Mouse (Mus musculus) stomach, embryonic 14.5 days (tissue): ENCODE data around the gene Syt16. TPM values are rescaled to one million over a fixed set of nuclear protein-coding genes. Genes with fewer than 3 reads are reported as not detected.

Experiments used
- ATAC-seq: fragments of 200-750 bp; cut with Nextera tagmentation; 2 replicates; pipeline ENCODE4 v1.8.0; 2017; ENCODE audit warnings: low read depth, moderate TSS enrichment; ENCODE audit not compliant: insufficient number of reproducible peaks, insufficient read depth, low FRiP score
- H3K27ac ChIP-seq: fragments of 300-500 bp; sonication (generic); 2 replicates; pipeline ENCODE4 v1.5.1; 2014; ENCODE audit warnings: mild to moderate bottlenecking, low read length, moderate library complexity, mixed read lengths
- H3K27me3 ChIP-seq: fragments of 300-500 bp; sonication (generic); 2 replicates; pipeline ENCODE4 v1.6.1; 2014; ENCODE audit warnings: low read length, control low read depth, mixed read lengths; ENCODE audit not compliant: control insufficient read depth, insufficient read depth
- H3K36me3 ChIP-seq: fragments of 300-500 bp; sonication (generic); 2 replicates; pipeline ENCODE4 v1.6.1; 2014; ENCODE audit warnings: mild to moderate bottlenecking, control low read depth, low read length, moderate library complexity, mixed read lengths; ENCODE audit not compliant: control insufficient read depth, insufficient read depth
- H3K4me1 ChIP-seq: fragments of 300-500 bp; sonication (generic); 2 replicates; pipeline ENCODE4 v1.6.1; 2014; ENCODE audit warnings: low read length, control low read depth, mixed read lengths; ENCODE audit not compliant: control insufficient read depth, insufficient read depth
- H3K4me2 ChIP-seq: fragments of 300-500 bp; sonication (generic); replicated peaks from 2 replicates; pipeline ENCODE4 v1.6.1; 2014; ENCODE audit warnings: low read depth, low read length, control low read depth
- H3K4me3 ChIP-seq: fragments of 300-500 bp; sonication (generic); 2 replicates; pipeline ENCODE4 v1.5.1; 2014; ENCODE audit warnings: low read depth, low read length, control low read depth
- H3K9ac ChIP-seq: fragments of 300-500 bp; sonication (generic); replicated peaks from 2 replicates; pipeline ENCODE4 v1.6.1; 2014; ENCODE audit warnings: low read depth, mild to moderate bottlenecking, control low read depth, low read length, moderate library complexity, mixed read lengths
- H3K9me3 ChIP-seq: fragments of 300-500 bp; sonication (generic); 2 replicates; pipeline ENCODE4 v1.6.1; 2016; ENCODE audit warnings: low read depth, low read length, control low read depth; ENCODE audit not compliant: control insufficient read depth
- WGBS: fragments of 180-500 bp; shearing (Covaris S2); extraction: QIAGEN DNeasy Blood & Tissue Kit; methylation state at CpG from one replicate; pipeline ENCODE4 v1.1.7; 2014; 5-methylcytosine and 5-hydroxymethylcytosine counted together
- polyA plus RNA-seq: library from polyadenylated mRNA; unstranded; fragments of >200 nt; fragmentation: Nextera tagmentation; extraction: Ambion mirVana; gene quantifications from 2 replicates; pipeline ENCODE4 v1.2.1, GENCODE M21; 2014

The Syt16 gene
- polyA plus RNA-seq, 1 experiment from 2014 or later: 2.3 TPM

DNA sequence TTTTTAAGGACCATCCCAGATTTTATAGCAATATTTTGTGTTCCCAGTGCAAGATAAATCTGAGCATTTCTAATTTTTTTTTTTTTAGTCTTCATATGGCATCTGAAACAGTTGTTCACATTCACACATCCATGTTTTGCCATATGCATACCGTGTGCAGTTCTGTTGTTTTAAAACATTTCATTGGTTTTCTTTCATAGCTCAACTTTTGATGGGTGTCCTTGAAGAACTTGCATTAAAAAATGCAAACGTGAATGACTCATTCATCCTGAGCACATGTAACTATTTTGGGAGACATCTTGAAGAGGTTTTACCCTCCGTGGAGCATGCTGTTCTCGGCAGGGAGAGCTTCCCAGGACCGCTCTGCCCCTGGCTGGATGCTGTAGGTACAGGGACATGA is 279.8 kb downstream of the Syt16 start:
- no peaks in the 10 kb centered on the region for H3K27me3 ChIP-seq
- 80% methylated on average over 5 of the region's 5 CpGs for WGBS

DNA sequence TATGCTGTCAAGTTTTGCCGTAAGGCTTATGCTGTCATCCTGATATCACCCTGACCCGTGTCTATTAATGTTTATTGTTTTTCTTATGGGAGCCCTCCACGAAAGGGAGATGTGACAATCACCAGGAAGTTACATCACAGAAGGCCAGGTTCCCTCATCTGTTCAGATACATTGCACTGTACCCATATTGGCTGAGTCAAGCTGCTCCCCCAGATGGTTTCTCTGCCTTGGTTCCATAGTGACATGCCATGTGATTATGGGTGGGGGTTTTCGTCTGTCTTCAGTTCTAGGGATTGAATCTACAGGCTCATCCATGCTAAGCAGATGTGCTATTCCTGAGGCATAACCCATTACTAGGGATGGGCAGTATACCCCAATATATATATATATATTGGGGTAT is 283.9 kb downstream of the Syt16 start:
- no peaks in the 10 kb centered on the region for H3K36me3 ChIP-seq
- ATAC-seq: no peak
- H3K4me1 ChIP-seq: peaks cover 6% of the 10 kb centered on the region; the same call in 1 of the 2 replicates
- H3K9me3 ChIP-seq: no peaks in the 10 kb centered on the region
- H3K9ac ChIP-seq: no peak overlapping the region
- H3K4me2 ChIP-seq: no peak overlapping the region
- H3K27me3 ChIP-seq: peaks cover 11% of the 10 kb centered on the region; the same call in 1 of the 2 replicates
- H3K27ac ChIP-seq: no peak overlapping the region
- WGBS: 77% methylated on average over 4 of the region's 4 CpGs
- no peak overlapping the region for H3K4me3 ChIP-seq

More for the DNA sequence above, 279.8 kb downstream of the Syt16 start:
- Histone ChIP-seq H3K4me1 (no peaks in the 10 kb centered on the region), H3K27ac (no peak overlapping the region), H3K9ac (no peak overlapping the region), H3K9me3 (no peaks in the 10 kb centered on the region), H3K4me2 (no peak overlapping the region), H3K36me3 (no peaks in the 10 kb centered on the region), H3K4me3 (no peak overlapping the region)
- no peak for ATAC-seq

DNA sequence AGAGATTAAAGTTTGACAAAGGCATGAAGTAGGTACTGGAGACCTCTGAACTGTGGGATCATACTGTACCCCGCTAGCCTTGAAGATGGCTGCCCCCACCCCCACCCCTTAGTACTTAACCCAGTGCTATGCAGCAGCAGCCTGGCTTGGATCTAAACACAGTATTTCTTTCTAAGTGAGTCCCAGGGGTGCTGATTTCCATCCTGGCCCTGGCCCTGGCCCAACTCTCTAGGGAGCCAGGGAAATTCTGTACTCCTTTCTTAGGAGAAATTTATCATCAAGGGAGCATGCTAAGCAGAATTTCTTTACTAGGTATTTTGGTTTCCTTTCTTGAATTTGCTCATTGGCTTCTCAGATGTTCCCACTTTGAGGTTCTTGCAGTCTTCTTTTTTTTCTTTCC is 285.4 kb downstream of the Syt16 start:
- no peak overlapping the region for H3K27ac ChIP-seq
- peaks cover 11% of the 10 kb centered on the region; the same call in 1 of the 2 replicates for H3K27me3 ChIP-seq
- no peaks in the 10 kb centered on the region for H3K9me3 ChIP-seq
- no peak overlapping the region for H3K9ac ChIP-seq
- H3K36me3 ChIP-seq: no peaks in the 10 kb centered on the region
- 67% methylated on average over 1 of the region's 1 CpGs for WGBS
- H3K4me3 ChIP-seq: no peak overlapping the region
- no peak for ATAC-seq
- H3K4me2 ChIP-seq: no peak overlapping the region
- peaks cover 6% of the 10 kb centered on the region; the same call in 1 of the 2 replicates for H3K4me1 ChIP-seq

DNA sequence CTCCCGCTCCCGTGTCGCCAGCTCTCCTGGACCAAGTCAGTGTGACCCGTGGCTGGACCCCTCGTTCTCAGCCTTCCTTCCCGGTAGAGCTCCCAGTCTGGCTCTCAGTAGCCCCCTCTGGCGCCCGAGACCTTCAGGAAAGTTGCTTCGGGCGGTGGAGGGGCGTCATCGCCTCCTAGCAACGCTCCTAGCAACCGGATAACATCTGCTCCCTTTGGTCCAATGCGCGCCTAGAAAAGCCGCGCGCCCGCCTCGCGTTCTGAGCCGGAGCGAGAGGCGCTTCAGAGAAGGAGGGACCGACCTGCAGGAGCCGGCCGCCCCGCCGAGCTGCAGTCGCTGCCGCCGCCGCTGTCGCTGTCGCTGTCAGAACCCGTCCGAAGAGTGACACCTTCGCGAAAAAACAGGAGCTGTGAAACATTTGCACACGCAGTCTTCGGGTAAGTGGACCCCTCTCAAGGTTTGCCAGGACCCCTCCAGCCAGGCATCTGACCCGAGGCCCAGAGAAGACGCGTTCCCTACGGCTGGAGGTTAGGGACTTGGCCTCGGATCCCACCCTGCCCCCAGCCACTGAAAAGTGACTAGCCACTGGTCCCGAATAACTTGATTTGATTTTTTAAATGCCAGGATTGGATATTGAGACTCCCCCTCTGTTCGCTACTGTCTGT is 286.7 kb downstream of the Syt16 start:
- under 1% methylated on average over 49 of the region's 49 CpGs for WGBS
- Histone ChIP-seq H3K9ac (no peak overlapping the region), H3K9me3 (no peaks in the 10 kb centered on the region), H3K4me2 (peak overlapping the region; percentile 74), H3K4me1 (peaks cover 6% of the 10 kb centered on the region; the same call in 1 of the 2 replicates), H3K36me3 (no peaks in the 10 kb centered on the region), H3K27ac (no peak overlapping the region), H3K27me3 (peaks cover 11% of the 10 kb centered on the region; the same call in 1 of the 2 replicates), H3K4me3 (peak overlapping the region; percentile 32)
- peak; percentile 95 for ATAC-seq

DNA sequence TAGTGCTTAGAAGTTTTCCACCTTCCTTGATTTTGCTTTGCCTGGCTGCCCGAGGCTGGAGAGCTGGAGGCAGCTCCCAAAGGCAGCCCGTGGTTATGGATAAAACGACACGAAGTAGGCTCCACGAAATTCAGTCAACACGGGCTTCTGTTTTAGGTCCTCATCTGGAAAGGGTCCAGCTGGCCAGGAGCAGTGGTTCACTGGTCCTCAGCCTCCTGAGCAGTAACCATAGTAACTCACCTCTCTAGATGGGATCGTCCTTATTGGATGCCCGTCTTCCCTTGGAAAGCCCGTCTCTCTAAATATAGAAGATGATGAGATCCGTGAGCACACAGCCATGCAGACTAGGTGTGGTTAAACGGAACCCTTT is 287.2 kb downstream of the Syt16 start:
- H3K4me2 ChIP-seq: peak overlapping the region; percentile 74
- no peak for ATAC-seq
- H3K4me3 ChIP-seq: peak overlapping the region; percentile 32
- H3K4me1 ChIP-seq: peaks cover 6% of the 10 kb centered on the region; the same call in 1 of the 2 replicates
- H3K27me3 ChIP-seq: peaks cover 11% of the 10 kb centered on the region; the same call in 1 of the 2 replicates
- no peak overlapping the region for H3K9ac ChIP-seq
- H3K27ac ChIP-seq: no peak overlapping the region
- no peaks in the 10 kb centered on the region for H3K36me3 ChIP-seq
- H3K9me3 ChIP-seq: no peaks in the 10 kb centered on the region
- 6% methylated on average over 11 of the region's 11 CpGs for whole genome bisulfite sequencing

DNA sequence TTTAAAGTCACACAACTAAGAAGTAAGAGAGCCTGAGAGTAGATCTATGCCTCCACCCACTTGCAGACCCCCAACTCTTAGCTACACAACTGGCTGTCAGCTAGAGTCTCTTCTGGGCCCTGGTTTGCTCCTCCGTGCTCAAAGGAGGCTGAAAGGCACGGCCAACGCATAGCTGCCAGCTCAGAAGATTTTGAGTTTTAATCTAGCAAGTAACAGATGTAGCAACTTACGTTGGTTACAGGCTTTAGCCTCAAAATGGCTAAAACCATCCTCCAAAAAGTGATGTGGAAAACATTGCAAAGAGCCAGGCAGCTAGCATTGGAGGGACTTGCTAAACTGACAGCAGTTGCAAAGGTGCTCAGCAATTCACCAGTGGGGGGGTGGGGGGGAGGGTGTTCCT is 293.5 kb downstream of the Syt16 start:
- no peak overlapping the region for H3K4me2 ChIP-seq
- H3K4me3 ChIP-seq: no peak overlapping the region
- no peak overlapping the region for H3K27ac ChIP-seq
- H3K27me3 ChIP-seq: 0 out of 2 replicates have a peak, but pooled peaks cover 1% of the 10 kb centered on the region
- 75% methylated on average over 4 of the region's 4 CpGs for WGBS
- H3K36me3 ChIP-seq: no peaks in the 10 kb centered on the region
- no peak for ATAC-seq
- no peaks in the 10 kb centered on the region for H3K4me1 ChIP-seq
- H3K9me3 ChIP-seq: no peaks in the 10 kb centered on the region
- no peak overlapping the region for H3K9ac ChIP-seq

DNA sequence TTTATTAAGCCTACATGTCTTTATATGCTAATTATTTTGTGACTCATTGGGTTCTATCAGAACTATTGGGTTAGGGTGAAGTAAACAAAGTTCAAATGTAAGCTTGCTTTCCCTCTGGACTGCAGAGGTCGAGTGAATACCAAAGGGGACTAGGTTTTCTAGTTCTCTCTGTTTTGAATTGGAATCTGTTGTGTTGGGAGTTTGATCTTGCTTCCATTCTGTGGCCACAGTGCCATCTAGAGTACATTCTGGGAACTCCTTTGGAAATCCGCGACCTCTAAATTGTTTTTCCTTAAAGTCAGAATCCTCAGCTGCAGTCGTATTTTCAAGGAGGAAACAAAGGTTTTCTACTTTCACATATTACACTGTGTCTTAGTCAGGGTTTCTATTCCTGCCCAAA is 296.2 kb downstream of the Syt16 start:
- ATAC-seq: no peak
- Histone ChIP-seq H3K4me3 (no peak overlapping the region), H3K36me3 (no peaks in the 10 kb centered on the region), H3K4me2 (no peak overlapping the region), H3K27ac (no peak overlapping the region), H3K27me3 (no peaks in the 10 kb centered on the region), H3K9me3 (no peaks in the 10 kb centered on the region), H3K4me1 (no peaks in the 10 kb centered on the region), H3K9ac (no peak overlapping the region)
- WGBS: 5% methylated on average over 4 of the region's 4 CpGs

DNA sequence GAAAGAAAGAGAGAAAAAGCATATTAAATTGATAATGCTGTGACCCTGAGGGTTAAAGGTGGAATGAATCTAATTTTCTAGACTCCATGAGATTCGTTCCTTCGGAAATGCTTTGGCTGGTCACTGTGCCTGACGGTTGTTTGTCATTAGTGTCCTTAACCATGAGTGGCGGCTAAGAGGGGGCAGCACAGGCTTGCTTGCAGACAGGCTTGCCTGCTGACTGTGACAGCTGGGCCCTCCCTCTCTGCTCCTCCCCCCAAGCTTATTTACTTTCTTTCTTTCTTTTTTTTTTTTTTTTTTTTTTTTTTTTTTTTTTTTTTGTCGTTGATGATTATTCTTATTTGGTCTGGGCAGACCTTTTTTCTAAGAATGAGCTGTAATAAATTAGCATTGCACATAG is 298.9 kb downstream of the Syt16 start:
- ATAC-seq: no peak
- H3K4me3 ChIP-seq: no peak overlapping the region
- WGBS: 46% methylated on average over 5 of the region's 5 CpGs

DNA sequence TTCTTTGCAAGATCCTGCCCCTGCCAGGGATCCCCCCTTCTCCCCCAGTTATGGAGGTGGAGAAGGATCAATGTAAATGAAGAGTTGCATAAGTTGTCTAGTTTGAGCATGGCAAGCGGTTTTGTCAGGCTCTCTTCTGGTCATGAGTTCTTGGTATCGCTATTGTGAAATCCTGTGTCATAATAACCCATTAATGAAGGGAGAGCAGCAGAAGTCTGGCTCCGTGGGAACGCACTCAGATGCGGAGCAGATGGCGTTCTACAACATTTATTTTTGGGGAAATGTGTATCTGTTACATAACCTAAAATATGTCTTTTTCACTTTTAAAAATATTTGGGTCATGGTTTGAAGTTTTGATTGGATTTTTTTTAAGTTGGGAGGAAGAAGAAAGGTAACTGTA is 304.1 kb downstream of the Syt16 start:
- WGBS: 77% methylated on average over 6 of the region's 6 CpGs

More for the DNA sequence above, 298.9 kb downstream of the Syt16 start:
- no peaks in the 10 kb centered on the region for H3K9me3 ChIP-seq
- H3K36me3 ChIP-seq: no peaks in the 10 kb centered on the region
- H3K27ac ChIP-seq: no peak overlapping the region
- no peak overlapping the region for H3K4me2 ChIP-seq
- H3K27me3 ChIP-seq: no peaks in the 10 kb centered on the region
- no peak overlapping the region for H3K9ac ChIP-seq
- H3K4me1 ChIP-seq: no peaks in the 10 kb centered on the region

More for the DNA sequence above, 304.1 kb downstream of the Syt16 start:
- no peak for ATAC-seq
- no peak overlapping the region for H3K27ac ChIP-seq
- no peaks in the 10 kb centered on the region for H3K36me3 ChIP-seq
- H3K4me3 ChIP-seq: no peak overlapping the region
- H3K4me2 ChIP-seq: no peak overlapping the region
- H3K9me3 ChIP-seq: no peaks in the 10 kb centered on the region
- H3K27me3 ChIP-seq: no peaks in the 10 kb centered on the region
- no peak overlapping the region for H3K9ac ChIP-seq
- H3K4me1 ChIP-seq: no peaks in the 10 kb centered on the region
